Comparison of ENCODE assay signal across 7 mouse cellular contexts in the genomic region with DNA sequence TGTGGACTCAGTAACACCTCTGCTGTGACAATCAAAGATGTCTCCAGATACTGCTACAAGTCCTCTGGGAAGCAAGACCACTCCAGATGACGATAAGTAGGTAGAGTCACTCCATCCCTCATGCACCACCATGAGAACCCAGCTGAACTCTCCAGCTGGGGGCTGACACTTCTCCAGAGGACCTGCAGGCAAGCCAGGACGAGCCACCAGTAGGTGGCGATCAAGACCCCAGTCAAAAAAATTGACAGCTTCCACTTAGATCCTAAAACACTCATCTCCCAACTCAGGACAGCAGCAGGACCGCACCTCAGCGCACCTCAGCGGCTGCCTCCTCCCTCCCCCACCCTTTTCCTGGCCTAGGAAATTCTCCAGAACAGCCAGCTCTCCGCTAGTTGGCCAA. TPM values are rescaled to one million over a fixed set of nuclear protein-coding genes. Genes with fewer than 3 reads are reported as not detected.
DNase-seq lines count a peak whose midpoint lies in the region; ATAC-seq and TF ChIP-seq lines count a peak whose summit lies in the region.

No protein-coding gene starts in this region.

- H3K27me3 ChIP-seq in forebrain, embryonic 12.5 days, result peaks cover 24% of the 10 kb centered on the region
- no peaks in the 10 kb centered on the region for H3K27me3 ChIP-seq in hindbrain, embryonic 11.5 days (ENCODE audit: control insufficient read depth, insufficient read depth, low read length)

- no peak overlapping the region for H3K4me3 ChIP-seq in forebrain, embryonic 12.5 days (replicated peaks)
- H3K4me3 ChIP-seq in hindbrain, embryonic 11.5 days (ENCODE audit: low read depth, low read length), result no peak overlapping the region

- no peaks in the 10 kb centered on the region for H3K36me3 ChIP-seq in forebrain, embryonic 12.5 days (replicated peaks)
- H3K36me3 ChIP-seq in hindbrain, embryonic 11.5 days (ENCODE audit: control insufficient read depth, insufficient read depth, low read length), result no peaks in the 10 kb centered on the region

- peak; percentile 49 for ATAC-seq in forebrain, embryonic 12.5 days (ENCODE audit: low FRiP score)
- peak; percentile 33 for ATAC-seq in hindbrain, embryonic 11.5 days (ENCODE audit: low FRiP score)

- peaks cover 11% of the 10 kb centered on the region for H3K4me1 ChIP-seq in forebrain, embryonic 12.5 days
- no peaks in the 10 kb centered on the region for H3K4me1 ChIP-seq in hindbrain, embryonic 11.5 days (replicated peaks; ENCODE audit: control insufficient read depth, insufficient read depth, low read length)

- no peaks in the 10 kb centered on the region for H3K9me3 ChIP-seq in forebrain, embryonic 12.5 days
- H3K9me3 ChIP-seq in hindbrain, embryonic 11.5 days (ENCODE audit: control insufficient read depth, low read length), result no peaks in the 10 kb centered on the region

- TF ChIP-seq POLR2A in brain, embryonic 14.5 days (IDR thresholded peaks at IDR 0.05; ENCODE audit: borderline replicate concordance, extremely low read depth, insufficient read depth, insufficient read length, poor library complexity, severe bottlenecking), result no peak

- H3K9ac ChIP-seq in forebrain, embryonic 12.5 days, result no peak overlapping the region
- no peak overlapping the region for H3K9ac ChIP-seq in hindbrain, embryonic 11.5 days (ENCODE audit: low read depth, low read length)

- DNase-seq in MN1 (ENCODE audit: low spot score), result peak; percentile 69
- DNase-seq in brain, embryonic 14.5 days (ENCODE audit: low read depth), result peak; percentile 73
- DNase-seq in hindbrain, embryonic 11.5 days (ENCODE audit: low spot score), result peak; percentile 78
- peak; percentile 51 for DNase-seq in layer of hippocampus, adult 9-11 months
- peak; percentile 65 to 69 for DNase-seq in lung, postnatal 4 days
- peak; percentile 70 to 83 for DNase-seq in right cerebral cortex, postnatal 10 days (ENCODE audit: low spot score in 2 of 2)

- no peak overlapping the region for H3K27ac ChIP-seq in forebrain, embryonic 12.5 days
- no peak overlapping the region for H3K27ac ChIP-seq in hindbrain, embryonic 11.5 days (ENCODE audit: low read depth, low read length)

- 7% methylated on average over 7 of the region's 7 CpGs for WGBS in forebrain, embryonic 12.5 days
- WGBS in hindbrain, embryonic 11.5 days, result 13% methylated on average over 7 of the region's 7 CpGs

- TF ChIP-seq CTCF in brain, embryonic 14.5 days (IDR thresholded peaks at IDR 0.05; ENCODE audit: borderline replicate concordance, extremely low read depth, insufficient read depth, insufficient read length), result peak; percentile 81

- H3K4me2 ChIP-seq in forebrain, embryonic 12.5 days, result no peak overlapping the region
- no peak overlapping the region for H3K4me2 ChIP-seq in hindbrain, embryonic 11.5 days (replicated peaks; ENCODE audit: low read depth, low read length)

RNA-seq across cellular contexts. Expression of a gene that starts 43.8 kb away (rescaled TPM):
- polyA plus RNA-seq in brain, embryonic 14.5 days (2012; rRNA removed), result 10.1 and 11.7 TPM in 2 replicates
- 4.1 and 6.1 TPM in 2 replicates for polyA plus RNA-seq in forebrain, embryonic 12.5 days (2016; fragmentation: Nextera tagmentation; extraction: Ambion mirVana)
- polyA plus RNA-seq in hindbrain, embryonic 11.5 days (2014; fragmentation: Nextera tagmentation; extraction: Ambion mirVana), result 4.9 and 5.3 TPM in 2 replicates
